Mouse (Mus musculus): ENCODE results near the gene Cbl.

The Cbl gene

GRCm38 (mm10) chr9:44106182-44106581 lies 127.7 kb downstream of the Cbl start:
- DNase-seq (ENCODE audit: low read depth), result no peak

GRCm38 (mm10) chr9:44105781-44106180 lies 128.1 kb downstream of the Cbl start:
- DNase-seq (ENCODE audit: low read depth), result no peak

GRCm38 (mm10) chr9:44104881-44105280 lies 129.0 kb downstream of the Cbl start:
- DNase-seq (ENCODE audit: low read depth), result no peak

GRCm38 (mm10) chr9:44101490-44101889 lies 132.4 kb downstream of the Cbl start, which contains the start of gene Mfrp:
Mfrp (plus strand) TSS chr9:44101729.
- no peak for DNase-seq (ENCODE audit: low read depth)

GRCm38 (mm10) chr9:44096536-44096935 lies 137.3 kb downstream of the Cbl start:
- no peak for DNase-seq (ENCODE audit: low read depth)

- DNase-seq (ENCODE audit: low read depth), result no peak
These were observed 138.1 kb downstream of the Cbl start for GRCm38 (mm10) chr9:44095781-44096180.

- no peak for DNase-seq (ENCODE audit: low read depth)
These were observed 139.1 kb downstream of the Cbl start for GRCm38 (mm10) chr9:44094737-44095136.

GRCm38 (mm10) chr9:44093612-44094503 lies 140.0 kb downstream of the Cbl start:
- no peak for DNase-seq (ENCODE audit: low read depth)

Measured in c-Kit-positive CD71-negative TER-119-negative erythroid progenitor cells, embryonic 14.5 days (primary cell).